Mouse (Mus musculus): ENCODE results near the gene Gm20403. TPM values are rescaled to one million over a fixed set of nuclear protein-coding genes. Genes with fewer than 3 reads are reported as not detected.
A peak's percentile ranks its signal among the peaks of the same experiment; 100 is the strongest.

Gene Gm20403
- 0.49 TPM in 1 of 2 replicates, not detected in the other for polyA plus RNA-seq (2016; fragmentation: Nextera tagmentation; extraction: Ambion mirVana)

- peak; percentile 80 for ATAC-seq
- H3K36me3 ChIP-seq, result peaks cover 30% of the 10 kb centered on the region
- H3K4me1 ChIP-seq, result peaks cover 40% of the 10 kb centered on the region
- H3K27me3 ChIP-seq (replicated peaks), result no peaks in the 10 kb centered on the region
- peak within 1 kb of the TSS; percentile 98 for H3K9ac ChIP-seq
- no peaks in the 10 kb centered on the region for H3K9me3 ChIP-seq (replicated peaks)
- WGBS (ENCODE audit: insufficient replicate concordance), result under 1% methylated on average over 51 of the region's 60 CpGs
- peak within 1 kb of the TSS; percentile 98 for H3K4me2 ChIP-seq
- H3K4me3 ChIP-seq, result peak within 1 kb of the TSS; percentile 99
- peak within 1 kb of the TSS; percentile 97 for H3K27ac ChIP-seq
Measured at GRCm38 (mm10) chr12:54986052-54986717, at the start of gene Gm20403. Gm20403 (minus strand) TSS chr12:54986529.

- ATAC-seq, result no peak
- Histone ChIP-seq H3K27ac (no peak overlapping the region), H3K9ac (no peak overlapping the region), H3K4me3 (no peak overlapping the region), H3K36me3 (no peaks in the 10 kb centered on the region), H3K27me3 (replicated peaks) (no peaks in the 10 kb centered on the region), H3K4me2 (no peak overlapping the region), H3K9me3 (replicated peaks) (no peaks in the 10 kb centered on the region), H3K4me1 (no peaks in the 10 kb centered on the region)
- WGBS (ENCODE audit: insufficient replicate concordance), result 30% methylated on average over 3 of the region's 3 CpGs
Measured at GRCm38 (mm10) chr12:55027088-55027487, 40.8 kb upstream of the Gm20403 start.

- no peak overlapping the region for H3K4me3 ChIP-seq
- no peak overlapping the region for H3K4me2 ChIP-seq
- no peak for ATAC-seq
- no peaks in the 10 kb centered on the region for H3K9me3 ChIP-seq (replicated peaks)
- 55% methylated on average over 2 of the region's 2 CpGs for WGBS (ENCODE audit: insufficient replicate concordance)
- no peak overlapping the region for H3K9ac ChIP-seq
- no peaks in the 10 kb centered on the region for H3K36me3 ChIP-seq
- H3K27ac ChIP-seq, result no peak overlapping the region
- H3K4me1 ChIP-seq, result no peaks in the 10 kb centered on the region
- no peaks in the 10 kb centered on the region for H3K27me3 ChIP-seq (replicated peaks)
Measured at GRCm38 (mm10) chr12:55023284-55023683, 37.0 kb upstream of the Gm20403 start.

GRCm38 (mm10) chr12:55019421-55019877, 33.1 kb upstream of the Gm20403 start:
- Histone ChIP-seq H3K4me3 (no peak overlapping the region), H3K4me1 (0 out of 2 replicates have a peak, but pooled peaks cover 5% of the 10 kb centered on the region), H3K9me3 (replicated peaks) (no peaks in the 10 kb centered on the region), H3K36me3 (no peaks in the 10 kb centered on the region), H3K9ac (no peak overlapping the region), H3K27me3 (replicated peaks) (no peaks in the 10 kb centered on the region), H3K4me2 (no peak overlapping the region), H3K27ac (peak overlapping the region; percentile 28; the same call in 1 of the 2 replicates)
- ATAC-seq, result no peak
- 50% methylated on average over 7 of the region's 7 CpGs for WGBS (ENCODE audit: insufficient replicate concordance)

- Histone ChIP-seq H3K4me2 (no peak overlapping the region), H3K27ac (no peak overlapping the region), H3K36me3 (no peaks in the 10 kb centered on the region), H3K9ac (no peak overlapping the region), H3K27me3 (replicated peaks) (no peaks in the 10 kb centered on the region), H3K9me3 (replicated peaks) (no peaks in the 10 kb centered on the region), H3K4me3 (no peak overlapping the region), H3K4me1 (0 out of 2 replicates have a peak, but pooled peaks cover 5% of the 10 kb centered on the region)
- WGBS (ENCODE audit: insufficient replicate concordance), result 68% methylated on average over 9 of the region's 9 CpGs
- ATAC-seq, result no peak
Measured at GRCm38 (mm10) chr12:55017119-55017721, 30.9 kb upstream of the Gm20403 start.

- H3K36me3 ChIP-seq, result no peaks in the 10 kb centered on the region
- H3K4me1 ChIP-seq, result 0 out of 2 replicates have a peak, but pooled peaks cover 5% of the 10 kb centered on the region
- H3K27ac ChIP-seq, result no peak overlapping the region
- H3K4me2 ChIP-seq, result no peak overlapping the region
- no peak overlapping the region for H3K4me3 ChIP-seq
- H3K27me3 ChIP-seq (replicated peaks), result no peaks in the 10 kb centered on the region
- no peak overlapping the region for H3K9ac ChIP-seq
- H3K9me3 ChIP-seq (replicated peaks), result no peaks in the 10 kb centered on the region
- ATAC-seq, result no peak
- WGBS (ENCODE audit: insufficient replicate concordance), result 59% methylated on average over 8 of the region's 8 CpGs
Measured at GRCm38 (mm10) chr12:55016339-55017118, 30.2 kb upstream of the Gm20403 start.

GRCm38 (mm10) chr12:55015428-55015827, 29.1 kb upstream of the Gm20403 start:
- Histone ChIP-seq H3K4me2 (no peak overlapping the region), H3K27ac (no peak overlapping the region), H3K36me3 (no peaks in the 10 kb centered on the region), H3K9me3 (replicated peaks) (no peaks in the 10 kb centered on the region), H3K4me3 (no peak overlapping the region), H3K4me1 (0 out of 2 replicates have a peak, but pooled peaks cover 5% of the 10 kb centered on the region), H3K9ac (no peak overlapping the region), H3K27me3 (replicated peaks) (no peaks in the 10 kb centered on the region)
- no peak for ATAC-seq
- 80% methylated on average over 5 of the region's 5 CpGs for WGBS (ENCODE audit: insufficient replicate concordance)

- no peak for ATAC-seq
- no peak within 1 kb of the TSS for H3K4me2 ChIP-seq
- no peak within 1 kb of the TSS for H3K9ac ChIP-seq
- H3K36me3 ChIP-seq, result no peaks in the 10 kb centered on the region
- no peaks in the 10 kb centered on the region for H3K27me3 ChIP-seq (replicated peaks)
- no peak within 1 kb of the TSS for H3K4me3 ChIP-seq
- H3K4me1 ChIP-seq, result 0 out of 2 replicates have a peak, but pooled peaks cover 5% of the 10 kb centered on the region
- WGBS (ENCODE audit: insufficient replicate concordance), result 80% methylated on average over 6 of the region's 6 CpGs
- H3K27ac ChIP-seq, result no peak within 1 kb of the TSS
- no peaks in the 10 kb centered on the region for H3K9me3 ChIP-seq (replicated peaks)
Measured at GRCm38 (mm10) chr12:55013626-55014398, 27.5 kb upstream of the Gm20403 start, which contains the start of gene Baz1a. Baz1a (minus strand) TSS chr12:55014348.

- H3K27me3 ChIP-seq (replicated peaks), result no peaks in the 10 kb centered on the region; the same call in 1 of the 2 replicates
- no peak overlapping the region for H3K27ac ChIP-seq
- ATAC-seq, result no peak
- 0 out of 2 replicates have a peak, but pooled peaks cover 5% of the 10 kb centered on the region for H3K4me1 ChIP-seq
- H3K4me3 ChIP-seq, result no peak overlapping the region
- no peak overlapping the region for H3K4me2 ChIP-seq
- H3K36me3 ChIP-seq, result no peaks in the 10 kb centered on the region
- no peaks in the 10 kb centered on the region for H3K9me3 ChIP-seq (replicated peaks)
- 68% methylated on average over 1 of the region's 1 CpGs for WGBS (ENCODE audit: insufficient replicate concordance)
- H3K9ac ChIP-seq, result no peak overlapping the region
Measured at GRCm38 (mm10) chr12:55013031-55013430, 26.7 kb upstream of the Gm20403 start.

GRCm38 (mm10) chr12:55007361-55008008, 21.2 kb upstream of the Gm20403 start:
- Histone ChIP-seq H3K27ac (no peak overlapping the region), H3K4me3 (no peak overlapping the region), H3K36me3 (no peaks in the 10 kb centered on the region), H3K9ac (no peak overlapping the region), H3K27me3 (replicated peaks) (peaks cover 9% of the 10 kb centered on the region; the same call in 1 of the 2 replicates), H3K4me1 (no peaks in the 10 kb centered on the region), H3K4me2 (no peak overlapping the region), H3K9me3 (replicated peaks) (peaks cover 6% of the 10 kb centered on the region)
- no peak for ATAC-seq
- WGBS (ENCODE audit: insufficient replicate concordance), result 77% methylated on average over 14 of the region's 14 CpGs

- Histone ChIP-seq H3K9ac (no peak overlapping the region), H3K27ac (no peak overlapping the region), H3K9me3 (replicated peaks) (peaks cover 6% of the 10 kb centered on the region), H3K4me1 (no peaks in the 10 kb centered on the region), H3K4me3 (no peak overlapping the region), H3K36me3 (no peaks in the 10 kb centered on the region), H3K4me2 (no peak overlapping the region), H3K27me3 (replicated peaks) (peaks cover 9% of the 10 kb centered on the region; the same call in 1 of the 2 replicates)
- ATAC-seq, result no peak
- WGBS (ENCODE audit: insufficient replicate concordance), result 86% methylated on average over 7 of the region's 7 CpGs
Measured at GRCm38 (mm10) chr12:55006071-55006470, 19.7 kb upstream of the Gm20403 start.
